Mouse (Mus musculus) retina, postnatal 7 days (tissue): ENCODE results near the gene Slc44a1.

ENCODE experiments used
- DNase-seq: peaks from one replicate; pipeline ENCODE4 v3.0.0-alpha.2; 2012; ENCODE audit warnings: low read depth, low spot score

Slc44a1 gene

GRCm38 (mm10) chr4:53430522-53430921 lies 9.7 kb upstream of the Slc44a1 start:
- DNase-seq, result peak; percentile 17

GRCm38 (mm10) chr4:53431585-53432234 lies 8.5 kb upstream of the Slc44a1 start:
- DNase-seq, result no peak

GRCm38 (mm10) chr4:53437110-53437755 lies 3.0 kb upstream of the Slc44a1 start:
- no peak for DNase-seq

- DNase-seq, result no peak
Observed at GRCm38 (mm10) chr4:53438386-53438785, 1.8 kb upstream of the Slc44a1 start.

GRCm38 (mm10) chr4:53438836-53439480 lies 1.3 kb upstream of the Slc44a1 start:
- DNase-seq, result no peak

GRCm38 (mm10) chr4:53439636-53440009 lies 590 bp upstream of the Slc44a1 start:
- no peak for DNase-seq

GRCm38 (mm10) chr4:53440816-53441571 lies 781 bp downstream of the Slc44a1 start:
- DNase-seq, result no peak

GRCm38 (mm10) chr4:53441683-53442082 lies 1.5 kb downstream of the Slc44a1 start:
- no peak for DNase-seq

- DNase-seq, result no peak
Observed at GRCm38 (mm10) chr4:53446216-53446615, 6.0 kb downstream of the Slc44a1 start.

GRCm38 (mm10) chr4:53447773-53448172 lies 7.6 kb downstream of the Slc44a1 start:
- no peak for DNase-seq

GRCm38 (mm10) chr4:53450736-53451135 lies 10.5 kb downstream of the Slc44a1 start:
- no peak for DNase-seq

- DNase-seq, result no peak
Observed at GRCm38 (mm10) chr4:53451887-53452286, 11.7 kb downstream of the Slc44a1 start.

GRCm38 (mm10) chr4:53452457-53452856 lies 12.2 kb downstream of the Slc44a1 start:
- DNase-seq, result no peak

- no peak for DNase-seq
Observed at GRCm38 (mm10) chr4:53452976-53453889, 13.0 kb downstream of the Slc44a1 start.

GRCm38 (mm10) chr4:53455885-53456284 lies 15.7 kb downstream of the Slc44a1 start:
- DNase-seq, result no peak

GRCm38 (mm10) chr4:53456570-53456969 lies 16.4 kb downstream of the Slc44a1 start:
- no peak for DNase-seq

GRCm38 (mm10) chr4:53458503-53458902 lies 18.3 kb downstream of the Slc44a1 start:
- no peak for DNase-seq

GRCm38 (mm10) chr4:53459697-53460096 lies 19.5 kb downstream of the Slc44a1 start:
- DNase-seq, result no peak

- DNase-seq, result no peak
Observed at GRCm38 (mm10) chr4:53461026-53461425, 20.8 kb downstream of the Slc44a1 start.

GRCm38 (mm10) chr4:53462069-53462468 lies 21.9 kb downstream of the Slc44a1 start:
- DNase-seq, result no peak
